Comparison of ENCODE assay signal across 8 mouse cellular contexts in the genomic region with DNA sequence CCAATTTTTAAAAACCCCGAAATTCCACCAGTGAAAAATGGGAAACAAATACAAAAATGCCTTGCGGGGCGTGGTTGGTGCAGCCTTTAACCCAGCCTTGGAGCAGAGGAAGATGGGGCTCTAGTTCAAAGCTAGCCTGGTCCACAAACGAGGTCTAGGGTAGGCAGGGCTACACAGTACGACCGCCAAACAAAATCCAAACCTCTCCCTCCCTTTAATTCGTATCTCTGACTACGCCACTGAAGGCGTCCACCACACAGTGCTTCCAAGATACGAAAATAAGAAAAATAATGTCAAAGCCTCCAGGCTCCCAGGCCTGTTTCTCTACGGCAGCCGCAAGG. TPM values are rescaled to one million over a fixed set of nuclear protein-coding genes. Genes with fewer than 3 reads are reported as not detected.
DNase-seq lines count a peak whose midpoint lies in the region; ATAC-seq and TF ChIP-seq lines count a peak whose summit lies in the region.

No protein-coding gene starts in this region.

- TF ChIP-seq CTCF in thymus, adult 2 months (IDR thresholded peaks at IDR 0.05; ENCODE audit: borderline replicate concordance, control insufficient read depth, extremely low read depth, insufficient read depth, low read length, poor library complexity): no peak

- no peaks in the 10 kb centered on the region for H3K9me3 ChIP-seq in forebrain, embryonic 12.5 days
- no peaks in the 10 kb centered on the region for H3K9me3 ChIP-seq in liver, embryonic 13.5 days (replicated peaks)
- H3K9me3 ChIP-seq in stomach, embryonic 16.5 days (replicated peaks; ENCODE audit: control insufficient read depth, low read length): no peaks in the 10 kb centered on the region

- H3K4me2 ChIP-seq in forebrain, embryonic 12.5 days: peak overlapping the region; percentile 72
- peak overlapping the region; percentile 81 for H3K4me2 ChIP-seq in liver, embryonic 13.5 days
- peak overlapping the region; percentile 88 for H3K4me2 ChIP-seq in stomach, embryonic 16.5 days (ENCODE audit: low read depth, low read length)

- H3K27ac ChIP-seq in thymus, adult 2 months (ENCODE audit: control insufficient read depth, insufficient read depth, low read length): no peak overlapping the region
- H3K27ac ChIP-seq in forebrain, embryonic 12.5 days: peak overlapping the region; percentile 68; the same call in 1 of the 2 replicates
- peak overlapping the region; percentile 94 for H3K27ac ChIP-seq in liver, embryonic 13.5 days
- peak overlapping the region; percentile 93 for H3K27ac ChIP-seq in stomach, embryonic 16.5 days (ENCODE audit: low read length)

- H3K4me3 ChIP-seq in thymus, adult 2 months (ENCODE audit: control insufficient read depth, insufficient read depth, low read length): peak overlapping the region; percentile 73
- peak overlapping the region; percentile 77 for H3K4me3 ChIP-seq in forebrain, embryonic 12.5 days (replicated peaks)
- H3K4me3 ChIP-seq in liver, embryonic 13.5 days (replicated peaks): peak overlapping the region; percentile 86
- peak overlapping the region; percentile 94 for H3K4me3 ChIP-seq in stomach, embryonic 16.5 days (replicated peaks; ENCODE audit: low read length)

- no peak for TF ChIP-seq POLR2A in thymus, adult 2 months (IDR thresholded peaks at IDR 0.05; ENCODE audit: control insufficient read depth, extremely low read depth, insufficient read depth, low read length, poor library complexity)

- H3K4me1 ChIP-seq in thymus, adult 2 months (replicated peaks; ENCODE audit: control insufficient read depth, insufficient read depth, low read length): peaks cover 5% of the 10 kb centered on the region
- peaks cover 32% of the 10 kb centered on the region for H3K4me1 ChIP-seq in forebrain, embryonic 12.5 days
- peaks cover 46% of the 10 kb centered on the region for H3K4me1 ChIP-seq in liver, embryonic 13.5 days (replicated peaks)
- peaks cover 10% of the 10 kb centered on the region for H3K4me1 ChIP-seq in stomach, embryonic 16.5 days (ENCODE audit: control insufficient read depth, insufficient read depth, low read length)

- ATAC-seq in forebrain, embryonic 12.5 days (ENCODE audit: low FRiP score): peak; percentile 30; the same call in 1 of the 2 replicates
- peak; percentile 24 for ATAC-seq in liver, embryonic 13.5 days (ENCODE audit: low read depth)
- ATAC-seq in stomach, embryonic 16.5 days (ENCODE audit: insufficient read depth, low FRiP score): peak; percentile 22; the same call in 1 of the 2 replicates

- DNase-seq in thymus, adult 2 months: no peak
- DNase-seq in thymus, postnatal 0 days (ENCODE audit: low spot score): no peak
- no peak for DNase-seq in liver, embryonic 13.5 days
- DNase-seq in cerebellum, postnatal 14 days: no peak
- DNase-seq in gastrocnemius, adult 18-20 months (ENCODE audit: low spot score): no peak
- no peak for DNase-seq in urinary bladder, postnatal 25 days (ENCODE audit: low spot score)

- peaks cover 10% of the 10 kb centered on the region; the same call in 1 of the 2 replicates for H3K36me3 ChIP-seq in thymus, adult 2 months (ENCODE audit: control insufficient read depth, insufficient read depth, low read length)
- H3K36me3 ChIP-seq in forebrain, embryonic 12.5 days (replicated peaks): peaks cover 33% of the 10 kb centered on the region
- H3K36me3 ChIP-seq in liver, embryonic 13.5 days: peaks cover 29% of the 10 kb centered on the region
- H3K36me3 ChIP-seq in stomach, embryonic 16.5 days (ENCODE audit: control insufficient read depth, insufficient read depth, low read length): no peaks in the 10 kb centered on the region

- H3K27me3 ChIP-seq in thymus, adult 2 months (ENCODE audit: control insufficient read depth, insufficient read depth, low read length): no peaks in the 10 kb centered on the region
- H3K27me3 ChIP-seq in forebrain, embryonic 12.5 days: no peaks in the 10 kb centered on the region
- H3K27me3 ChIP-seq in liver, embryonic 13.5 days: no peaks in the 10 kb centered on the region
- no peaks in the 10 kb centered on the region for H3K27me3 ChIP-seq in stomach, embryonic 16.5 days (ENCODE audit: control insufficient read depth, insufficient read depth, low read length)

- peak overlapping the region; percentile 70 for H3K9ac ChIP-seq in forebrain, embryonic 12.5 days
- peak overlapping the region; percentile 86 for H3K9ac ChIP-seq in liver, embryonic 13.5 days
- H3K9ac ChIP-seq in stomach, embryonic 16.5 days (ENCODE audit: low read length): peak overlapping the region; percentile 83

- under 1% methylated on average over 12 of the region's 12 CpGs for WGBS in thymus, adult 2 months
- WGBS in forebrain, embryonic 12.5 days: under 1% methylated on average over 12 of the region's 12 CpGs
- 0% methylated on average over 12 of the region's 12 CpGs for WGBS in liver, embryonic 13.5 days (ENCODE audit: insufficient replicate concordance)
- 0% methylated on average over 12 of the region's 12 CpGs for WGBS in stomach, embryonic 16.5 days

RNA-seq across cellular contexts. Expression of a gene that starts 0.4 kb away (rescaled TPM):
- 21.7 and 24.5 TPM in 2 replicates for polyA plus RNA-seq in thymus, adult 2 months (2012; rRNA removed)
- 23.4 and 25.0 TPM in 2 replicates for polyA plus RNA-seq in thymus, postnatal 0 days (2015; fragmentation: Nextera tagmentation; extraction: Ambion mirVana)
- polyA plus RNA-seq in forebrain, embryonic 12.5 days (2016; fragmentation: Nextera tagmentation; extraction: Ambion mirVana): 44.5 and 47.2 TPM in 2 replicates
- polyA plus RNA-seq in liver, embryonic 13.5 days (2015; fragmentation: Nextera tagmentation; extraction: Ambion mirVana): 13.8 and 16.8 TPM in 2 replicates
- polyA plus RNA-seq in stomach, embryonic 16.5 days (2015; fragmentation: Nextera tagmentation; extraction: Ambion mirVana): 29.3 and 30.5 TPM in 2 replicates
- 1 to 10 TPM; 7.4 to 8.7 TPM for total RNA-seq in gastrocnemius, adult 18-20 months (2021)

RNA-seq across cellular contexts. Expression of a gene that starts 0.9 kb away (rescaled TPM):
- 12.6 and 17.1 TPM in 2 replicates for polyA plus RNA-seq in thymus, adult 2 months (2012; rRNA removed)
- polyA plus RNA-seq in thymus, postnatal 0 days (2015; fragmentation: Nextera tagmentation; extraction: Ambion mirVana): 90.9 and 91.7 TPM in 2 replicates
- polyA plus RNA-seq in forebrain, embryonic 12.5 days (2016; fragmentation: Nextera tagmentation; extraction: Ambion mirVana): 80.4 and 82.9 TPM in 2 replicates
- polyA plus RNA-seq in liver, embryonic 13.5 days (2015; fragmentation: Nextera tagmentation; extraction: Ambion mirVana): 57.1 and 58.9 TPM in 2 replicates
- polyA plus RNA-seq in stomach, embryonic 16.5 days (2015; fragmentation: Nextera tagmentation; extraction: Ambion mirVana): 113 and 135 TPM in 2 replicates
- 10 to 100 TPM; 39.3 to 40.5 TPM for total RNA-seq in gastrocnemius, adult 18-20 months (2021)
